In the genomic region with DNA sequence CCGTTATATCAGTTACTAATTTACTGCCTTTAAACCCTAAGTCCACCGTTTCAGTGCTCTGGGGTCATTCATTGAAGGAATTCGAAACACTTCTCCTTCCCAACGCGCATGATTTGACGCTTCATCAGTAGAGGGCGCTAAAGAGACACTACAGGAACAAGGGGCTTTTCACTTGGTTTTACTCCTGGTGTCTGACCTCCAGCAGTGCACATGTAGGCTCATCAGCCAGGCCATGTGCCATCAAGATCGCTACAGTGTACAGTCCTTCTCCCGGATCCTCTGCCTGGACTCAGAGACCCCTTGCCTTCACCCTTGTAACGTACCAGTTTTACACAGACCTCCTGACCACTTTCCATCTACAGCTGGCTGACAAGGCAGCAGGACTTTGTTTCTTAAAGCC, we compare ENCODE assay signal across 7 mouse cellular contexts.
DNase-seq lines count a peak whose midpoint lies in the region; ATAC-seq and TF ChIP-seq lines count a peak whose summit lies in the region.

No protein-coding gene starts in this region.

- H3K9me3 ChIP-seq in intestine, postnatal 0 days (ENCODE audit: control insufficient read depth): no peaks in the 10 kb centered on the region
- H3K9me3 ChIP-seq in midbrain, embryonic 10.5 days (replicated peaks): no peaks in the 10 kb centered on the region

- H3K4me2 ChIP-seq in intestine, postnatal 0 days (replicated peaks; ENCODE audit: low read depth): peak overlapping the region; percentile 21; the same call in 1 of the 2 replicates

- H3K9ac ChIP-seq in intestine, postnatal 0 days (ENCODE audit: low read depth, low read length): no peak overlapping the region

- intact Hi-C loops in gastrocnemius, postnatal 36 days (cut with DNase I): loop anchor here (5.0 kb wide), 2 partner anchors 253 to 328 kb away; no protein-coding TSS in a partner anchor
- intact Hi-C loops in left cerebral cortex, postnatal 25 days (cut with DNase I): loop anchor here (1.0 to 10.0 kb wide), 3 partner anchors 91 to 325 kb away; no protein-coding TSS in a partner anchor

- H3K4me3 ChIP-seq in intestine, postnatal 0 days (ENCODE audit: low read depth, low read length): no peak overlapping the region
- no peak overlapping the region for H3K4me3 ChIP-seq in midbrain, embryonic 10.5 days

- WGBS in intestine, postnatal 0 days: 7% methylated on average over 10 of the region's 10 CpGs
- 14% methylated on average over 10 of the region's 10 CpGs for WGBS in midbrain, embryonic 10.5 days

- peak; percentile 79 for DNase-seq in adrenal gland, adult 2 months
- peak; percentile 35 to 65 for DNase-seq in gastrocnemius, postnatal 36 days
- peak; percentile 73 to 79 for DNase-seq in left cerebral cortex, postnatal 25 days (ENCODE audit: low spot score in 2 of 2)
- peak; percentile 77 for DNase-seq in midbrain, embryonic 10.5 days (ENCODE audit: low spot score)
- peak; percentile 58 for DNase-seq in right cerebral cortex, postnatal 4 days

- no peaks in the 10 kb centered on the region for H3K36me3 ChIP-seq in intestine, postnatal 0 days (ENCODE audit: control insufficient read depth, insufficient read depth)
- no peaks in the 10 kb centered on the region for H3K36me3 ChIP-seq in midbrain, embryonic 10.5 days

- no peak overlapping the region for H3K27ac ChIP-seq in intestine, postnatal 0 days (ENCODE audit: low read depth, low read length)
- no peak overlapping the region for H3K27ac ChIP-seq in midbrain, embryonic 10.5 days (replicated peaks)

- no peaks in the 10 kb centered on the region for H3K27me3 ChIP-seq in intestine, postnatal 0 days (replicated peaks; ENCODE audit: control insufficient read depth, insufficient read depth, low read length)
- peaks cover 10% of the 10 kb centered on the region for H3K27me3 ChIP-seq in midbrain, embryonic 10.5 days (ENCODE audit: low read depth, poor library complexity, severe bottlenecking)

- ATAC-seq in common myeloid progenitor, adult 5-6 weeks (replicated peaks; ENCODE audit: low read depth, poor library complexity, severe bottlenecking): peak; percentile 95
- ATAC-seq in intestine, postnatal 0 days: peak; percentile 37; the same call in 1 of the 2 replicates

- no peaks in the 10 kb centered on the region for H3K4me1 ChIP-seq in intestine, postnatal 0 days (replicated peaks; ENCODE audit: control insufficient read depth, insufficient read depth, low read length)
- peaks cover 25% of the 10 kb centered on the region for H3K4me1 ChIP-seq in midbrain, embryonic 10.5 days

- peak; percentile 99 for TF ChIP-seq CTCF in intestine, postnatal 0 days (IDR thresholded peaks at IDR 0.05; ENCODE audit: low read depth)
